Comparison of ENCODE assay signal across 8 mouse cellular contexts in the genomic region with DNA sequence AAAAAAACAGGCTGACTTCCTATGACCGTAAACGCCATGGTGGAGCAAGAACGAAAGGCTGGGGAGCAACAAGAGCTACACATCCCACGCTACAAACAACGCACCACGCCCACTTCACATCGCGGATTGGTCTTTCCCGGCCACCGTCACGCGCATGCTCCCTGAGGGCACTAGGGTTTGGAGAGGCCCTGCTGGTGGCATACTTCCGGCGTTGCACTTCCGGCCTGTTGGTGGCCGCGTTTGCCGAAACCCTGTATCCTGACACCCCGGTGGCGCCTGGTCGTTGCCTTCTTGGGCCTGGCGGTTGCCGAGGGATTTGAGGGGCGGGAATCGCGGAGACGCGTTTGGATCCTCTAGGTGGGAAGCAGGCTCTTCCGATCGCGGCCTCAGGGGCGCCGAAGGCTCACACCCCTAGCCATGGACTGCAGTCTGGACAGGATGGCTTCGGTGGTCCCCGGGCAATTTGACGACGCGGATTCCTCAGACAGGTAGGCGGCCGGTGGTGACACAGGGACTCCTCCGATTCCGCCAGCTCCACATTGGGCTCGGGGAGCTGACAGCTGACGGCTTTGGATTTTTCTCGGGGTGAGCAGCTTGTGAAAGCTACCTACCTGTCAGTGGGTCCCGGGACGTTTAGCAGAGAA. TPM values are rescaled to one million over a fixed set of nuclear protein-coding genes. Genes with fewer than 3 reads are reported as not detected.
DNase-seq lines count a peak whose midpoint lies in the region; ATAC-seq and TF ChIP-seq lines count a peak whose summit lies in the region.

Gene Cage1, minus strand, starts transcription at position 26 of the 644 bp plus-strand sequence.

- H3K4me2 ChIP-seq in heart, embryonic 15.5 days = peak within 1 kb of the TSS; percentile 81
- peak within 1 kb of the TSS; percentile 98 for H3K4me2 ChIP-seq in liver, embryonic 14.5 days (ENCODE audit: low read depth)
- peak within 1 kb of the TSS; percentile 78 for H3K4me2 ChIP-seq in neural tube, embryonic 11.5 days (ENCODE audit: low read depth)
- H3K4me2 ChIP-seq in stomach, postnatal 0 days (replicated peaks; ENCODE audit: low read depth) = peak within 1 kb of the TSS; percentile 90

- TF ChIP-seq CTCF in liver, embryonic 14.5 days (IDR thresholded peaks at IDR 0.05; ENCODE audit: low read depth) = peak; percentile 60
- peak; percentile 57 for TF ChIP-seq CTCF in stomach, postnatal 0 days (IDR thresholded peaks at IDR 0.05; ENCODE audit: low read depth)

- H3K27ac ChIP-seq in forebrain, embryonic 10.5 days = peak within 1 kb of the TSS; percentile 85
- peak within 1 kb of the TSS; percentile 86 for H3K27ac ChIP-seq in heart, embryonic 15.5 days
- H3K27ac ChIP-seq in liver, embryonic 14.5 days = peak within 1 kb of the TSS; percentile 71
- peak within 1 kb of the TSS; percentile 53; the same call in 1 of the 2 replicates for H3K27ac ChIP-seq in neural tube, embryonic 11.5 days (ENCODE audit: low read depth, low read length)
- peak within 1 kb of the TSS; percentile 84 for H3K27ac ChIP-seq in stomach, postnatal 0 days (replicated peaks)

- ATAC-seq in heart, embryonic 15.5 days (replicated peaks; ENCODE audit: insufficient number of reproducible peaks, insufficient read depth, low FRiP score, low read depth) = peak; percentile 95
- peak; percentile 96 for ATAC-seq in liver, embryonic 14.5 days (ENCODE audit: insufficient read depth)
- ATAC-seq in neural tube, embryonic 11.5 days (ENCODE audit: insufficient read depth, low FRiP score, low TSS enrichment) = peak; percentile 94
- peak; percentile 97 for ATAC-seq in stomach, postnatal 0 days (ENCODE audit: low FRiP score, low TSS enrichment)

- under 1% methylated on average over 47 of the region's 47 CpGs for WGBS in forebrain, embryonic 10.5 days
- under 1% methylated on average over 47 of the region's 47 CpGs for WGBS in heart, embryonic 15.5 days
- under 1% methylated on average over 47 of the region's 47 CpGs for WGBS in liver, embryonic 14.5 days (ENCODE audit: insufficient replicate concordance)
- WGBS in neural tube, embryonic 11.5 days = under 1% methylated on average over 47 of the region's 47 CpGs
- WGBS in stomach, postnatal 0 days = under 1% methylated on average over 47 of the region's 47 CpGs

- peaks cover 28% of the 10 kb centered on the region for H3K36me3 ChIP-seq in forebrain, embryonic 10.5 days (replicated peaks)
- H3K36me3 ChIP-seq in heart, embryonic 15.5 days = peaks cover 25% of the 10 kb centered on the region
- H3K36me3 ChIP-seq in liver, embryonic 14.5 days (replicated peaks; ENCODE audit: control insufficient read depth, insufficient read depth, low read depth) = peaks cover 14% of the 10 kb centered on the region
- H3K36me3 ChIP-seq in neural tube, embryonic 11.5 days (ENCODE audit: control insufficient read depth, insufficient read depth, low read length) = peaks cover 6% of the 10 kb centered on the region; the same call in 1 of the 2 replicates
- H3K36me3 ChIP-seq in stomach, postnatal 0 days (ENCODE audit: control insufficient read depth, insufficient read depth, low read length) = peaks cover 2% of the 10 kb centered on the region; the same call in 1 of the 2 replicates

- no peak for TF ChIP-seq EP300 in liver, embryonic 14.5 days (IDR thresholded peaks at IDR 0.05; ENCODE audit: low read depth)
- no peak for TF ChIP-seq EP300 in stomach, postnatal 0 days (optimal IDR thresholded peaks at IDR 0.05)

- peak within 1 kb of the TSS; percentile 88 for H3K9ac ChIP-seq in heart, embryonic 15.5 days
- H3K9ac ChIP-seq in liver, embryonic 14.5 days (replicated peaks) = peak within 1 kb of the TSS; percentile 97
- H3K9ac ChIP-seq in neural tube, embryonic 11.5 days (ENCODE audit: low read length) = peak within 1 kb of the TSS; percentile 83
- H3K9ac ChIP-seq in stomach, postnatal 0 days (ENCODE audit: low read length) = peak within 1 kb of the TSS; percentile 94

- H3K27me3 ChIP-seq in forebrain, embryonic 10.5 days (ENCODE audit: poor library complexity, severe bottlenecking) = no peaks in the 10 kb centered on the region
- H3K27me3 ChIP-seq in heart, embryonic 15.5 days = no peaks in the 10 kb centered on the region
- H3K27me3 ChIP-seq in liver, embryonic 14.5 days (ENCODE audit: control insufficient read depth, insufficient read depth, low read length) = no peaks in the 10 kb centered on the region
- no peaks in the 10 kb centered on the region for H3K27me3 ChIP-seq in neural tube, embryonic 11.5 days (ENCODE audit: control insufficient read depth, insufficient read depth, low read length)
- no peaks in the 10 kb centered on the region for H3K27me3 ChIP-seq in stomach, postnatal 0 days (ENCODE audit: control insufficient read depth, insufficient read depth, low read length)

- peaks cover 23% of the 10 kb centered on the region for H3K4me1 ChIP-seq in forebrain, embryonic 10.5 days
- H3K4me1 ChIP-seq in heart, embryonic 15.5 days (replicated peaks) = peaks cover 19% of the 10 kb centered on the region
- peaks cover 21 to 22% of the 10 kb centered on the region in 2 experiments for H3K4me1 ChIP-seq in liver, embryonic 14.5 days (replicated peaks; ENCODE audit: control insufficient read depth in 2 of 2, insufficient read depth in 2 of 2, low read length in 1 of 2)
- peaks cover 4% of the 10 kb centered on the region; the same call in 1 of the 2 replicates for H3K4me1 ChIP-seq in neural tube, embryonic 11.5 days (ENCODE audit: control insufficient read depth, insufficient read depth, low read length)
- H3K4me1 ChIP-seq in stomach, postnatal 0 days (replicated peaks; ENCODE audit: control insufficient read depth, insufficient read depth) = no peaks in the 10 kb centered on the region; the same call in 1 of the 2 replicates

- peak; percentile 94 to 97 for DNase-seq in CD8-positive naive resting alpha-beta T cell, adult 2 months (ENCODE audit: low read depth in 2 of 2, low spot score in 2 of 2)
- DNase-seq in c-Kit-positive CD71-negative TER-119-negative erythroid progenitor cells, embryonic 14.5 days (ENCODE audit: low read depth) = peak; percentile 98
- DNase-seq in forebrain, embryonic 10.5 days (ENCODE audit: extremely low spot score, low spot score) = peak; percentile 98
- peak; percentile 97 to 98 for DNase-seq in kidney, postnatal 25 days
- DNase-seq in liver, embryonic 14.5 days (ENCODE audit: low read depth in 3 of 3, low spot score in 3 of 3) = peak; percentile 92 to 97 (median 94)
- peak; percentile 98 for DNase-seq in neural tube, embryonic 11.5 days (ENCODE audit: low spot score)
- peak; percentile 97 for DNase-seq in stomach, postnatal 0 days (ENCODE audit: low spot score)

- H3K9me3 ChIP-seq in forebrain, embryonic 10.5 days = no peaks in the 10 kb centered on the region
- no peaks in the 10 kb centered on the region for H3K9me3 ChIP-seq in heart, embryonic 15.5 days (replicated peaks)
- no peaks in the 10 kb centered on the region for H3K9me3 ChIP-seq in liver, embryonic 14.5 days (ENCODE audit: control insufficient read depth, low read length)
- no peaks in the 10 kb centered on the region for H3K9me3 ChIP-seq in neural tube, embryonic 11.5 days (ENCODE audit: control insufficient read depth, low read length)
- no peaks in the 10 kb centered on the region for H3K9me3 ChIP-seq in stomach, postnatal 0 days (ENCODE audit: control insufficient read depth, low read length)

- H3K4me3 ChIP-seq in forebrain, embryonic 10.5 days = peak within 1 kb of the TSS; percentile 89
- peak within 1 kb of the TSS; percentile 77 for H3K4me3 ChIP-seq in heart, embryonic 15.5 days
- peak within 1 kb of the TSS; percentile 71 to 84 for H3K4me3 ChIP-seq in liver, embryonic 14.5 days (ENCODE audit: insufficient read depth in 1 of 2, low read depth in 2 of 2, low read length in 2 of 2)
- H3K4me3 ChIP-seq in neural tube, embryonic 11.5 days (ENCODE audit: low read depth, low read length) = peak within 1 kb of the TSS; percentile 72
- peak within 1 kb of the TSS; percentile 79 for H3K4me3 ChIP-seq in stomach, postnatal 0 days (ENCODE audit: low read depth, low read length)

RNA-seq across cellular contexts. Expression of gene Cage1, which starts in this region (rescaled TPM):
- polyA plus RNA-seq in forebrain, embryonic 10.5 days (2016; fragmentation: Nextera tagmentation; extraction: Ambion mirVana) = 0.65 and 1.1 TPM in 2 replicates
- polyA plus RNA-seq in heart, embryonic 15.5 days (2015; fragmentation: Nextera tagmentation; extraction: Ambion mirVana) = 1.00 and 1.3 TPM in 2 replicates
- 0.10 and 0.15 TPM in 2 replicates for polyA plus RNA-seq in liver, embryonic 14.5 days (2012; rRNA removed)
- 0.25 and 0.56 TPM in 2 replicates for polyA plus RNA-seq in liver, embryonic 14.5 days (2014; fragmentation: Nextera tagmentation; extraction: Ambion mirVana)
- 0.68 and 1.1 TPM in 2 replicates for polyA plus RNA-seq in neural tube, embryonic 11.5 days (2014; fragmentation: Nextera tagmentation; extraction: Ambion mirVana)
- 0.86 and 1.2 TPM in 2 replicates for polyA plus RNA-seq in stomach, postnatal 0 days (2015; fragmentation: Nextera tagmentation; extraction: Ambion mirVana)

Comparison
In these comparisons a context has a peak if more than half of its experiments do, and no peak if none do; other contexts are left out.
1. Peak in every context shown above with its lines: DNase-seq, ATAC-seq, H3K4me3 ChIP-seq and H3K27ac ChIP-seq.
2. Peak in DNase-seq, ATAC-seq, H3K4me3 ChIP-seq, H3K27ac ChIP-seq, H3K9ac ChIP-seq and H3K4me2 ChIP-seq in liver, embryonic 14.5 days; RNA of the gene not detected or under 1 TPM.